15 mouse cellular contexts compared by ENCODE assay signal in genomic region chr6:117670792-117671525, GRCm38 (mm10).
A peak's percentile ranks its signal among the peaks of the same experiment; 100 is the strongest.
DNase-seq lines count a peak whose midpoint lies in the region; ATAC-seq and TF ChIP-seq lines count a peak whose summit lies in the region.
"Had no signal": no experiment of that assay in that cellular context is flagged by ENCODE, and none has a peak within 500 bp of the region (broad histone marks: within the 10 kb centered on the region; RNA-seq: fewer than 3 reads in every experiment).

No protein-coding gene starts in this region.

- no peak overlapping the region for H3K4me2 ChIP-seq in kidney, embryonic 14.5 days (replicated peaks; ENCODE audit: low read depth, low read length)
- H3K4me2 ChIP-seq: heart, embryonic 13.5 days; hindbrain, embryonic 12.5 days; liver, embryonic 15.5 days had no signal

- no peak for ATAC-seq in kidney, embryonic 14.5 days (ENCODE audit: low FRiP score, low TSS enrichment)

- no peak overlapping the region for H3K4me3 ChIP-seq in kidney, adult 2 months (ENCODE audit: insufficient read depth, low read depth, low read length)
- H3K4me3 ChIP-seq in kidney, embryonic 14.5 days (ENCODE audit: low read length): no peak overlapping the region
- H3K4me3 ChIP-seq: heart, embryonic 13.5 days; hindbrain, embryonic 12.5 days; left cerebral cortex, adult 2 months; liver, embryonic 15.5 days had no signal

- peak overlapping the region; percentile 34; the same call in 1 of the 2 replicates for H3K27ac ChIP-seq in kidney, adult 2 months (ENCODE audit: insufficient read depth, low read depth, low read length)
- H3K27ac ChIP-seq in kidney, embryonic 14.5 days (ENCODE audit: low read depth, low read length): no peak overlapping the region
- H3K27ac ChIP-seq: heart, embryonic 13.5 days; left cerebral cortex, adult 2 months; liver, embryonic 15.5 days had no signal

- TF ChIP-seq POLR2A in kidney, adult 2 months (IDR thresholded peaks at IDR 0.05; ENCODE audit: low read depth, low read length): no peak

- H3K4me1 ChIP-seq in kidney, adult 2 months (ENCODE audit: control insufficient read depth, insufficient read depth, low read length): 0 out of 2 replicates have a peak, but pooled peaks cover 2% of the 10 kb centered on the region
- H3K4me1 ChIP-seq in kidney, embryonic 14.5 days (ENCODE audit: control insufficient read depth, insufficient read depth, low read length): no peaks in the 10 kb centered on the region
- H3K4me1 ChIP-seq: heart, embryonic 13.5 days; liver, embryonic 15.5 days had no signal

- H3K27me3 ChIP-seq in kidney, adult 2 months (replicated peaks; ENCODE audit: control insufficient read depth, insufficient read depth, low read length): no peaks in the 10 kb centered on the region
- no peaks in the 10 kb centered on the region for H3K27me3 ChIP-seq in kidney, embryonic 14.5 days (ENCODE audit: control insufficient read depth, insufficient read depth, low read length)
- H3K27me3 ChIP-seq: heart, embryonic 13.5 days; hindbrain, embryonic 12.5 days; liver, embryonic 15.5 days had no signal

- 68% methylated on average over 17 of the region's 17 CpGs for WGBS in kidney, adult 2 months
- 60% methylated on average over 17 of the region's 17 CpGs for WGBS in kidney, embryonic 14.5 days

- no peaks in the 10 kb centered on the region for H3K36me3 ChIP-seq in kidney, adult 2 months (ENCODE audit: control insufficient read depth, insufficient read depth, low read length)
- no peaks in the 10 kb centered on the region for H3K36me3 ChIP-seq in kidney, embryonic 14.5 days (ENCODE audit: control insufficient read depth, insufficient read depth, low read length)
- H3K36me3 ChIP-seq: heart, embryonic 13.5 days; hindbrain, embryonic 12.5 days; liver, embryonic 15.5 days had no signal

- no peak overlapping the region for H3K9ac ChIP-seq in kidney, embryonic 14.5 days (ENCODE audit: low read depth, low read length)
- H3K9ac ChIP-seq: heart, embryonic 13.5 days; hindbrain, embryonic 12.5 days; liver, embryonic 15.5 days had no signal

- no peak for TF ChIP-seq CTCF in kidney, adult 2 months (conservative IDR thresholded peaks at IDR 0.05; ENCODE audit: insufficient read depth, insufficient read length, low read depth, low read length)

- no peaks in the 10 kb centered on the region for H3K9me3 ChIP-seq in kidney, embryonic 14.5 days (ENCODE audit: control insufficient read depth, low read length)
- H3K9me3 ChIP-seq: heart, embryonic 13.5 days; hindbrain, embryonic 12.5 days; liver, embryonic 15.5 days had no signal

- DNase-seq in kidney, adult 2 months: peak; percentile 71
- DNase-seq in NIH3T3 (ENCODE audit: low read depth): peak; percentile 21
- peak; percentile 69 for DNase-seq in embryo, embryonic 11 days
- peak; percentile 40 to 67 for DNase-seq in kidney, postnatal 36 days
- DNase-seq in frontal cortex, postnatal 36 days (ENCODE audit: low spot score in 2 of 2): no peak
- DNase-seq in cerebellum, adult 18-20 months: no peak
- DNase-seq: adrenal gland, adult 2 months; cerebellum, postnatal 10 days; right cerebral cortex, postnatal 4 days; thymus, postnatal 36 days had no signal

Comparison
In these comparisons a context has a peak if more than half of its experiments do, and no peak if none do; other contexts are left out.
1. DNase-seq: peak in kidney, adult 2 months (single experiment), NIH3T3 (single experiment), embryo, embryonic 11 days (single experiment) and kidney, postnatal 36 days (2 of 2); none in frontal cortex, postnatal 36 days (0 of 2) and cerebellum, adult 18-20 months (0 of 2).